Mouse (Mus musculus) 3134 (cell line): ENCODE measurements at regions not wholly inside any gene's neighbourhood (a gene's known extent, or its start where the extent isn't known, plus 50 kb on each side); places are given as distances from the start of the nearest gene placed in this dataset.
"Not testable (repeated sequence)": the region's sequence is repeated elsewhere in the genome, so short reads cannot be mapped to it uniquely, and the experiment has no call there.

Source experiments
- DNase-seq: peaks from one replicate; pipeline ENCODE4 v3.0.0-alpha.2; 2011; ENCODE audit warnings: low spot score; ENCODE audit not compliant: insufficient read length; ENCODE audit errors: extremely low read depth

GRCm38 (mm10) chr10:120284785-120285184 lies 57.9 kb downstream of the Llph start:
- no peak for DNase-seq

- no peak for DNase-seq
These were observed 65.0 kb downstream of the Llph start for GRCm38 (mm10) chr10:120291912-120292311.

GRCm38 (mm10) chr10:120293381-120293780 lies 66.5 kb downstream of the Llph start:
- DNase-seq = not testable (repeated sequence)

- no peak for DNase-seq
These were observed 67.6 kb downstream of the Llph start for GRCm38 (mm10) chr10:120294487-120294886.

- DNase-seq = no peak
These were observed 70.4 kb downstream of the Llph start for GRCm38 (mm10) chr10:120297311-120297710.

GRCm38 (mm10) chr10:120298293-120298927 lies 71.5 kb downstream of the Llph start:
- DNase-seq = peak; percentile 55

- no peak for DNase-seq
These were observed 79.1 kb downstream of the Llph start for GRCm38 (mm10) chr10:120306010-120306409.

- peak; percentile 63 for DNase-seq
These were observed 81.8 kb downstream of the Llph start for GRCm38 (mm10) chr10:120308681-120309080.
